Mouse (Mus musculus): ENCODE measurements around the gene Gm17949. TPM values are rescaled to one million over a fixed set of nuclear protein-coding genes. Genes with fewer than 3 reads are reported as not detected.

The Gm17949 gene
- total RNA-seq, 1 experiment from 2014 or later: not detected

Other genes with a start within 250 kb of the Gm17949 start
- gene Dus3l, start 246.7 kb upstream of the Gm17949 start, total RNA-seq (2017): 16.8 and 17.5 TPM in 2 replicates
- gene Prr22, start 241.2 kb upstream of the Gm17949 start, total RNA-seq (2017): 0.15 TPM in 1 of 2 replicates, not detected in the other
- gene Rfx2, start 180.5 kb upstream of the Gm17949 start, total RNA-seq (2017): 7.6 and 7.7 TPM in 2 replicates
- not detected in 2 replicates for gene Acsbg2, start 137.0 kb upstream of the Gm17949 start, total RNA-seq (2017)
- 0.05 TPM in 1 of 2 replicates, not detected in the other for gene 1700061G19Rik, start 136.0 kb upstream of the Gm17949 start, total RNA-seq (2017)
- 22.4 and 23.7 TPM in 2 replicates for gene Mllt1, start 76.1 kb upstream of the Gm17949 start, total RNA-seq (2017)
- not detected in 2 replicates for gene Acer1, start 29.3 kb upstream of the Gm17949 start, total RNA-seq (2017)
- gene Clpp, start 21.2 kb upstream of the Gm17949 start, total RNA-seq (2017): 73.8 and 96.9 TPM in 2 replicates
- 16.0 and 30.3 TPM in 2 replicates for gene Alkbh7, start 14.1 kb upstream of the Gm17949 start, total RNA-seq (2017)
- not detected in 2 replicates for gene Pspn, start 11.5 kb upstream of the Gm17949 start, total RNA-seq (2017)
- gene Gtf2f1, start 181 bp upstream of the Gm17949 start, total RNA-seq (2017): 108 and 124 TPM in 2 replicates
- gene Khsrp, start 20.1 kb downstream of the Gm17949 start, total RNA-seq (2017): 90.7 and 122 TPM in 2 replicates
- gene Slc25a41, start 30.2 kb downstream of the Gm17949 start, total RNA-seq (2017): not detected in 2 replicates
- 1.3 TPM in 1 of 2 replicates, not detected in the other for gene Crb3, start 47.6 kb downstream of the Gm17949 start, total RNA-seq (2017)
- 6.4 and 11.6 TPM in 2 replicates for gene Slc25a23, start 48.4 kb downstream of the Gm17949 start, total RNA-seq (2017)
- gene Dennd1c, start 67.0 kb downstream of the Gm17949 start, total RNA-seq (2017): 4.4 and 5.0 TPM in 2 replicates
- not detected in 2 replicates for gene Tubb4a, start 76.3 kb downstream of the Gm17949 start, total RNA-seq (2017)
- gene Tnfsf9, start 93.9 kb downstream of the Gm17949 start, total RNA-seq (2017): 0.82 and 1.7 TPM in 2 replicates
- not detected in 2 replicates for gene Cd70, start 138.3 kb downstream of the Gm17949 start, total RNA-seq (2017)
- gene Tnfsf14, start 182.7 kb downstream of the Gm17949 start, total RNA-seq (2017): 7.2 and 9.0 TPM in 2 replicates
- gene C3, start 216.7 kb downstream of the Gm17949 start, total RNA-seq (2017): 8.4 and 19.3 TPM in 2 replicates
- 17.0 and 17.7 TPM in 2 replicates for gene Gpr108, start 237.0 kb downstream of the Gm17949 start, total RNA-seq (2017)
- 8.4 and 9.8 TPM in 2 replicates for gene Trip10, start 238.0 kb downstream of the Gm17949 start, total RNA-seq (2017)